Comparison of ENCODE assay signal across 26 mouse cellular contexts in the genomic region with DNA sequence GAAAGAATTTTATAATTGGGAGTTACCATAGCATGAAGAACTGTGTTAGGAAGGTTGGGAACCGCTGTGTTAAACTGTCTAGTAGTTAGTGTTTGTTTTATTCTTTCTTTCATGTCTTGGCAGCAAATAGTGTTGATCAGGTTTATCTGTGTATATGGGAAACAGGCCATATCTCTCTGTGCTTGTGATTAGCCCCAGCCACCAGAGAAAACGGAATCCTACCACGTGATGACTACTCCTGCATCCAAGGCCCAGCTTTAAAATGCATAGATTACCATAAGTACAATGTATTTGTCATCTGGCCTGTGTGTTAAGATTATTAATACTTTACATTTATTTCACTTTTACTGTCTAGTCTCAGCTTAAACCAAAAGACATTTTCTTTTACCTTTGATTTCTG.
"Had no signal": no experiment of that assay in that cellular context is flagged by ENCODE, and none has a peak within 500 bp of the region (broad histone marks: within the 10 kb centered on the region; RNA-seq: fewer than 3 reads in every experiment).

No protein-coding gene starts in this region.

- H3K27me3 ChIP-seq: heart, embryonic 12.5 days; hindbrain, embryonic 12.5 days; intestine, embryonic 15.5 days; limb, embryonic 13.5 days; limb, embryonic 15.5 days had no signal

- H3K9me3 ChIP-seq: heart, embryonic 10.5 days; heart, embryonic 12.5 days; hindbrain, embryonic 12.5 days; intestine, embryonic 15.5 days; limb, embryonic 13.5 days; limb, embryonic 15.5 days had no signal

- H3K36me3 ChIP-seq: heart, embryonic 12.5 days; hindbrain, embryonic 12.5 days; intestine, embryonic 15.5 days; limb, embryonic 13.5 days; limb, embryonic 15.5 days had no signal

- H3K4me2 ChIP-seq: heart, embryonic 12.5 days; hindbrain, embryonic 12.5 days; hindbrain, embryonic 14.5 days; intestine, embryonic 15.5 days; limb, embryonic 13.5 days; limb, embryonic 15.5 days; liver, embryonic 11.5 days had no signal

- H3K27ac ChIP-seq: gastrocnemius, adult 2 months; heart, embryonic 10.5 days; hindbrain, embryonic 10.5 days; hindbrain, embryonic 12.5 days; hindbrain, embryonic 14.5 days; intestine, embryonic 15.5 days; layer of hippocampus, adult 2 months; left cerebral cortex, adult 2 months; limb, embryonic 13.5 days; limb, embryonic 15.5 days; liver, embryonic 14.5 days had no signal

- H3K4me3 ChIP-seq: gastrocnemius, adult 2 months; heart, embryonic 10.5 days; heart, embryonic 12.5 days; hindbrain, embryonic 10.5 days; hindbrain, embryonic 12.5 days; intestine, embryonic 15.5 days; layer of hippocampus, adult 2 months; left cerebral cortex, adult 2 months; limb, embryonic 13.5 days; limb, embryonic 15.5 days had no signal

- DNase-seq: gastrocnemius, adult 2 months; gastrocnemius, postnatal 10 days; gastrocnemius, postnatal 25 days; heart, adult 18-20 months; heart, postnatal 4 days; kidney, adult 18-20 months; kidney, adult 8-10 months; kidney, postnatal 10 days; kidney, postnatal 25 days; kidney, postnatal 4 days; left cerebral cortex, postnatal 4 days had no signal

- H3K9ac ChIP-seq: heart, embryonic 12.5 days; hindbrain, embryonic 12.5 days; hindbrain, embryonic 14.5 days; intestine, embryonic 15.5 days; limb, embryonic 13.5 days; limb, embryonic 15.5 days; liver, embryonic 14.5 days had no signal

- ATAC-seq: hindbrain, embryonic 16.5 days; inflammation-experienced regulatory T-cells, adult 6 months; intestine, embryonic 15.5 days; intestine, postnatal 0 days had no signal

- H3K4me1 ChIP-seq: heart, embryonic 10.5 days; heart, embryonic 12.5 days; hindbrain, embryonic 10.5 days; hindbrain, embryonic 12.5 days; intestine, embryonic 15.5 days; limb, embryonic 13.5 days; limb, embryonic 15.5 days had no signal
